Mouse (Mus musculus) heart, postnatal 25 days (tissue): ENCODE measurements at regions not wholly inside any gene's neighbourhood (a gene's known extent, or its start where the extent isn't known, plus 50 kb on each side); places are given as distances from the start of the nearest gene placed in this dataset.

ENCODE experiments used
- DNase-seq: peaks from one replicate; pipeline ENCODE4 v3.0.0; 2022; ENCODE audit warnings: low spot score
- intact Hi-C: fragments of 180-260 bp; cut with DNase I; formaldehyde crosslinking; loops from one replicate; pipeline ENCODE4 v1.15.1; 2025

DNA sequence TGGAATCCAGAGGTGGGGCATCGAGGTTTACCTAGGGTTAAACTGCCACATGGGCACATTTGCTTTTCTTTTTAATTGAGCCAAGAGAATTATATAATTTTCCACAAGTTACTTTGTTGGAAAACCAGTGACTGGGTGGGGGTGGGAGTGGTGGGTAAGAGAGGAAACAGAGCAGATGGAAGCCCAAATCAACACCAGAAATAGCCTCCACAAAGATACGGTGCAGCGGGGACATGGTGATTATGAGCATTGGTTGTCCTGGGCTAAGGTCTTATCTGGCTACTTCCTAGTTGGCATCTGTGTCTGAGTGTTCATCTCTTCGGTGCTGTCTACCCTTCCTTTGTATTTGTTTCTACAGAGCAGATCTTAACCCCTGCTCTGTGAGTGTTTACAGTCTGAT is 250.1 kb upstream of the Rora start:
- peak; percentile 4 for DNase-seq
- intact Hi-C loops, result loop anchor here (2.0 to 10.0 kb wide), 2 partner anchors 47 to 311 kb away; no protein-coding TSS in a partner anchor

DNA sequence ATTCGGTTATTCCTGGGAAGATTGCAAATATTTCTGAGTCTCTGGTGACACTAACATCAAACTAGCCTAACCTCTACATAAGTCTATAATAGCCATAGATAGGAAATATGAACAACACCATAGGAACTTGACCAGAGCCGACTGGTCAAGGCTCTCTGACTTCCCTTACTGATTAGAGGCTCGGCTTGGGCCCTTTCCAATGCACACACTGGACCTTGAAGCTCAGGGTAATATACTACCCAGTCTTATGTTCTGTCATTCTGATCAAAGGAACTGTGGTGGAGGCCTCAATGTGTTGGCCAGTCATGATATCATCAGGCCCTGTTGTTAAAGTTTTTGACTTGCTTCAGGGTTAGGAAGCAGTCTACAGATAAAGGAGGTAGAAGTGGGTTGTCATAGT is 243.8 kb upstream of the Rora start:
- no peak for DNase-seq
- intact Hi-C loops, result loop anchor here (10.0 kb wide), 1 partner anchor 305 kb away; no protein-coding TSS in a partner anchor

DNA sequence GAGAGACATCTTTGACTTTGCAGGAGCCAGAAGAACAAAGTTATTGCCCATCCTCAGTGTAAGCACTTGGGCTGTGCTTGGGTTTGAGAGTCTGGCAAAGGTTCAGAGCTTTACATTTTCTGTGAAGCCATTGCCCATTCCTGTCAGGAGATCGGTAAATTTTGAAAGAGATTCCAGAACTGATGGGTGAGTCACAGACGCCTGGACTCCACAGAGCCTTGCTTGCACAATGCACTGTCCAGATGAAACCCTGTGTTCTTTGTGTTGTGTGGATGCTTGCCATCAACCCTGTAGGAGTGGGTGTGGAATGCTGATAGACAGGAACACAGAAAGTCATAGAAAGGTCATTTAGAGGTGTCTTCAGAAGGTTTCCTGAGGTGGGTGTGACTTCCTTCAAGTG is 227.3 kb upstream of the Rora start:
- no peak for DNase-seq
- intact Hi-C loops, result no loop called here

DNA sequence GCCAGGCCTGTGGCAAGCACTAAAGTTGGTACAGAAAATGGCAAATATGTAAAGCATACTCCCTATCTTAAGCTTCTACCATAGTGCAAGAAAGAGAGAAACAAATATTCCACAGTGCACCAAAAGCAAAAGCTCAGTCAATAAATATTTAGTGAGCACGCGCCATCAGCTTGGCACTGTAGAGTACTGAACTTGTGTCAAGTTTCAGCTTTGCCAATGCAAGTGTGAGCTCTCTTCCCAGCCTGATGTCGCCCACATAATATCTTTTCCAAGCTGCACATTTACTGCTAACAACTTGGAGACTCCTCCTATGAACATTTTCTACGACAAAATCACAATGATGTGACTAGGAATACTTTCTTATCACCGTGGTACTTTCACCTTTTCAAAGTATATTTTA is 190.8 kb upstream of the Rora start:
- DNase-seq, result no peak
- intact Hi-C loops, result no loop called here

DNA sequence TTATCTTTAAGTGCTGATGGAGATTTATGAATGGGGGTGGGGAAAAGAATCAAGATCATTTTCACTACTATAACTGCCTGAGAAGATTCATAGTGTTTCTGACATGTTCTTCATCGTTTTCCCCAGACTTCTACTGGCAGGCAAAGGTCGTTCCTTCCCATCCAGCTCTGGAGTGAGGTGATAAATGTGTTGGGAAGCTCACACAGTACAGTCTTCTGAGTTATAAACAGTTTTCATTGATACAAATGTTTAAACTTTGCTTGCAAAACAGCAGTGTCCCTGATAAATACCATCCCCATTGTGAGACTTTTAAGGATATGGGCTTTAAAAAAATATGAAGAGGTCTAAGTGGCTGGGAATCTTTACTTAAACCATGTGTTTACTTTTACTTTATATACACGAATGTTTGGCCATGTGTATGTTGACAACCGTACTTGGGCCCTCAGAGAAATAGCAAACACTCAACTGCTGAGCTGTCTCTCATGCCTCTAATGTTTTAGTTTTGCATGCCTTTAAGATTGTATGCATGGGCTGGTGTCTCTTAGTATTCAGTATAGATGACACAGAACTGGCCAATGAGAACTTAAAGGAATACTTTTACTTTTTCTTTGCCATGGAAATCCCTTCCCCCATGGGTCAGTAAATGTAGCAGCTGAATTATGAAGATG is 189.8 kb upstream of the Rora start:
- intact Hi-C loops, result no loop called here
- no peak for DNase-seq

DNA sequence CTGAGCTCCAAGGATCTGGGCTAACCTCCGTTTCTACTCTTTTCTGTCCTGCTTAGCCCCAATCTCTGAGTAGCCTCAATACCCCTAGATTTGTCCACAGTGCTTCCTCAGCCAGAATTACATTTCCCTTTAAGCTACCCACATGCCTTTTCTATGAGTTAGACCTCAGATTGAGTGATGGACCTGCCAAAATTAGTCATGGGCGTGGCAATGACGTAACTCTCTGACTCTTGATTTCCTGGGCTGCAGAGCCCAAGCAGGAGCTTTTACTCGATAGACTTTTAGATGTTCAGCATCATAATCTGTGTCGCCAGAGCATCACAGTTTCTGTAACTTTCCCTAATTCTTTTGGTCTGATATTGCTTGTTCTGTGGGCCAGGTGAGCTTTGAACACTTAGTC is 186.9 kb upstream of the Rora start:
- intact Hi-C loops, result no loop called here
- peak; percentile 12 for DNase-seq

DNA sequence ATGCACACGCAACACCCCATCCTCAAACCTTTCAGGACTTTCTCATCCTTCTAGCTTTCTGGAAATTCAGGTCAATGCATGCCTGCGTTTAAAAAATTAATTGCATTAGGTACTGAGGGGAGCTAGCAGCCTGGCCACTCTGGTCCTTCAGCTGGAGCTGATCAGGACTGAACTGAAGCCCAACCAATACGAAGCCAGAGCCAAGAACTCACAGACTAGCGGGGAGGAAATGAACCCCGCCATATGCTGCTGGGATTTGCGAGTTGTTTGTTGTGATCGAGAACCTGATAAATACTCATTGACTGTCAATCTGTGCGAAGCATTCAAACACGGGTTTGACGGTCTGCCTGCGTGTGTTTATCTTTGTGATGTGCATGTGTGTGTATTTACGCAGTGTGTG is 177.2 kb upstream of the Rora start:
- DNase-seq, result no peak
- intact Hi-C loops, result no loop called here

DNA sequence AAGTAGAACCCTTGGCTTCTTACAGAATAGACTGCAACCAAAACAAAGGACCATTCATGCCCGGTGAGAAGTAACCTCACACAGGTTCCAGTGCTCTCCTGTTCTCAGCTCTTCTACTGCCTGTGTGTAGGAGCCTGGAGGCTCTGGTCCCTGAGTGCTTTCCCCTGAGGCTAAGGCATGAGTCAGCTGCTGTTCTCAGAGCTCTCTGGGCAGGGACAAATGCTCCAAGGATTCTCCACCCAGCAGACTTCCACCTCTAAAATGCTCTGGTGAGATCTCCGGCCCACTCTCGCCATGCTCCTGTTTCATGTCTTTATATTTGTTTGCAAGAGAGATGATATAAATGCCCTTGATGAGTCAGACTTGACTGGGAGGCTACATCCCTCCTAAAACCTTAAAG is 176.1 kb upstream of the Rora start:
- DNase-seq, result no peak
- intact Hi-C loops, result no loop called here

DNA sequence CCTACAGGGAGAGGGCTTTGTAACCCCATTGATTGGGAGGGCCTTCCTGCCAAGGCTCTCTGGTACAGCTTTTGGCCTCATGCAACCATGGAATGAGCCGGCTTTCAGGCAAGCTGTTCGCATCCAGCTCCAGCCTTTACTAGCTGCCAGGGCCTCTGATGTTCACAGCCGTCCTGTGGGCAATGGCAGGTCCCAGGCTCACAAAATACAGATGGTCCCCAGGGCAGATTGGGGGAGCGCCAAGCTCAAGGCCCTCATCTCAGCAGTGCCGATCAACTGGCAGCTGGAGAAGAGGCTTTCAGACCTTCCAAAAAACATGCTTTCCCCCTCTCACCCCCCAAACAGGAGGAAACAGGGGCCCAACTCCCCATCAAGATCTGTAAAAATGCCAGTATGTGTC is 166.9 kb upstream of the Rora start:
- DNase-seq, result peak; percentile 20
- intact Hi-C loops, result no loop called here

DNA sequence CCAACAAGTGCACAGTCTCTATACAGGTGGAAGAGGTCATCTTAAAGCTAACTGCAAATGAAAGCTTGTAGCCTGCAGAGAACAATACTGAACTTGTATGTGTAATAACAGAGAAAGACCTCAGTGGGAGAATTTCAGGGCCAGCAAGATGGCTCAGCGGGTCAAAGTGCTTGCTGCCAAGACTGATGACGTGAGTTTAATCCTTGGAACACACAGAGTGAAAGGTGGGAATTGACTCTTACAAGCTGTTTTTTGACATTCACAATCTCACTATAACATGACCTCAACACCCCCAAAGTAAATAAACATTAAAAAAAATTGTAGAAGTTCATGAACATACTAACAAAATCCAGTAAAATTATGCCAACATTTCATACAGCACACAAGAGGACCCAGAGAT is 162.4 kb upstream of the Rora start:
- intact Hi-C loops, result no loop called here
- DNase-seq, result no peak

DNA sequence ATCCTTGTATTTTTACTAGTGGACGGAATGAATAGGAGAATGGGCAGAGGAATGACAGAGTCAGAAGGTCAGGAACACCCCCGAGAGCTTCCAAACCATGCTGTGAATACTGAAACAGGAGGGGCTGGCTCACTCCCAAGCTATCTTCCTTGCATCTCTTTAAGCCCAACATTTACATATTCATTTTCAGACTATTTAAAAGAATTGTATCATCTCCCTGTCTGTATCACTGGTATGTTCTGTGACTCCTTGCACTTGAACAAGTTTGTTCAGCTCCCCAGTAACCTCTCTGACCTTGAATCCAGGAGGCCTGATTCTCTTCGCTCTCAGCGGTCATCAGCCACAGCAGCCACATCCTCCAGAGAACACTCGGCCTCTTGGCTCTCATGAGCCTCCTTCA is 132.4 kb upstream of the Rora start:
- intact Hi-C loops, result no loop called here
- DNase-seq, result no peak

DNA sequence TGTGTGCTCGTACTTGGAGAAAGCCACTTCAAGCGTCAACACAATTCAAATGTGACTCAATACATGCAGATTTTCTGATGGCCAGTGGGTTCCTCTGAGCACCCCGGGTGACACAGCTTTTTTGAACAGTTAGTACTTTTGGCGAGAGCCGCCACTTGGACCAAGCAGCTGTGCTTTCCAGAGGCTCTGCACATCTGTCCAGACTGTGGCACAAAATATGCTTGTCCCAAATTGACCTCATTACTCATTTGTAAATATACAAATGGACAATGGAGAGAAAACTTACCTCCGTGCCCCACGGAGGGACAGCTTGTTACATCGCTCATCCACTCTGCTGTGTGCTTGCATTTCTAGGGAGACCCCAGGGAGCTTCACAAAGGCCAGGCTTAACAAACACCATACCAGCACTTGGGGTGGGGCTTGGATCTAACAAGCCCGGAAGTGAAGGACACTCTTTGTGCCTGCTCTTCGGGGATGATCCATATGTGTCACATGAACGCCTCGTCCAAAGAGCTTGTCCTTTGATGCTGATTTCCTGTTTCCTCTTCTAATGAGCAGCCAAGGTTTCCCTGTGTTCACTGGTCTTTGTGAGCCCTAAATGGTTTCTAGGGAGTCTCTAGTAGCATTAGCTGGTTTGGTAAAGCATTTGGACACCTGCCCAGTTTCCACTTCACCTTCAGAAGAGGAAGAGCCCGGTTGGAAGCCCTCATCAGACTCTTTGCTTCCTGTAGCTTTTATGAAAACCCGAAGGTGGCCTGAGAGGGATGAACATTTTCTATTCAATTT is 91.6 kb upstream of the Rora start:
- intact Hi-C loops, result no loop called here
- peak; percentile 54 for DNase-seq

DNA sequence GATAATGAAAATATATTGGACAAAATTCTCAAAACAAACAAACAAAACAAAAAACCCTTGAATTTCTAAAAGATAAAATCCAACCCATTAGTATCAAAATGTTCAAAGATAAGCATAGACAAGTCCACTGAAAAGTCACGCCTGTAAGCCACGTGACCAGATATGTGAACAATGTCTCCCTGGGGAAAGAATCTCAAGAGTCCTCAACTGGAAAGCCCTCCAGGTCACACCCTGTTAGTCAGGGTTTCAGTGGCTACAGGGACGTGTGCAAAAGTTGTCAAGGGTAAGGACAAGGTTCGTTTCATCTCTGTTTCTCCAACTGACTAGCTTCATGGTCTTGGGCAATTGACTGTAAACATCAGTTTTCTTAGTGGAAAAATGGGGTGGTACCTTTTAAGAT is 90.4 kb upstream of the Rora start:
- intact Hi-C loops, result no loop called here
- no peak for DNase-seq

DNA sequence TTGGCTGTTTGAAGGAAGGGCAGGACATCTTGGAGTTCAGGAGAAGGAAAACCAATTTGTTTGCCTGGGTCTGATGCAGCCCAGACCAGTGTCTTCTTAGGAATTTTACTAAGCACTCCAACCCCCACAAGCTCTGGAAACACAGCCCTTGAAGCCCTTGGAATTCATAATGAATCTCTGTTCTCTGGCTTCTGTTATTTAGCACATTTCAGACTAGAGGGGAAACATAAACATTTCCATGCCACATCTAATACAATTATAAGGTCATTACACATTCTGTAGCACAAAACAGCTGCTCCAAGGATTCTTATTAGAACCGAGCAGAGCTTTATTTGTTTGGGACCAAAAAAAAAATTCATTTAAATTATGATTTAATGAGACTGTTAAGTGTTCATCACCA is 67.8 kb upstream of the Rora start:
- intact Hi-C loops, result no loop called here
- no peak for DNase-seq

DNA sequence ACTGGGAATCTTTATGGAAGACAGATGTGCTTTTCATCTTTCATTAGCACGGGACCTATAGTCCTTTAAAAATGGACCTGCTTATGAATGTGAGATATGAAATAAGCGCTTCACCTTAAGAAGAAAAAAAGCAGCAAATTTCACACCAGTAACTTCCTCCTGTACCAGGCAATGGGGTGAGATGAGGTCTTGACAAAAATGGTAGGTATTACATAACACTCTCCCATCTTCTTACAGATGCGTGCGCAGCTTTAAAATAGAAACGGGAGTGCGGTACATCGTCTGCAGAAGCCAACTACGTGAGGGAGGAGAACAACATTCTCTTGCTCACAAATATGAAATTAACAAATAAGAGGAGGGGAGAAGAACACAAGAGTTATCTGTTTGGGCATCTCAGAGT is 62.6 kb upstream of the Rora start:
- no peak for DNase-seq
- intact Hi-C loops, result no loop called here

DNA sequence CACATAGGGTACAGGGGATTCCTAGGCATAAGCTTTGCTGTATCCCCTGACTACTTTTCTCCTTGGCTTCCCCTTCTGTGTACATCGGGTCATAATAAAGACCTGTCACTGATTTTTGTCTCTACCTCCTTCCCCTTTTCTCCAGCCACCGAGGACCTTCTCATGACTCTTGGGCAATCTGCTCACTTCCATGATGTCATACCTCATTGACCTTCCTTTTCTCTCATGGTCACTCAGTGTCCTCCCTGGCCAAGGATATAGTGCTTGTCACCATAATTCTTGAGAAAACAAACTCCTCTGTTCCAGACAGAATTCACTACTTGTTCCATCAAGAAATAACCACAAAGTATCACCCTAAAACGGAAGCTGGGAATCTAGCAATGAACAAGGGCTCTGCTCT is 60.6 kb upstream of the Rora start:
- DNase-seq, result no peak
- intact Hi-C loops, result no loop called here

DNA sequence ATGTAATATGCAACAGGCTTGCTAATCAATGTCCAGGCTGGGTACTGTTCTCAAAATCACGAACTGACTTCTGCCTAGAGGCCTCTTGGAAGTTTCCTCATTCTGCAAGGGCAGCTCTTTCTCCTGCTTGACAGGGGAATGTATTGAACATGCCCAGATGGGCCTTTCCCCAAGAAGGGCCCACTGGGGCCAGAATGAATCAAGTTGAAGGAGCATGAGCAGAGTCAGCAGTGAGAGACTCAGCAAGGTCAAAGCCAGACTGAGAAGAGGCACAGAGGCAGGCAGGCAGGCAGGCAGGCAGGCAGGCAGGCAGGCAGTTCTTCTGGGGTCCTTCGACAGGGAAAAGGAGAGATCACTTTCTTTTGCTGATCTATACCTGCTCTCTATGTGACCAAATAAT is 59.0 kb upstream of the Rora start:
- intact Hi-C loops, result no loop called here
- DNase-seq, result no peak
